Mouse (Mus musculus): ENCODE data around the gene Thap4. TPM values are rescaled to one million over a fixed set of nuclear protein-coding genes. Genes with fewer than 3 reads are reported as not detected.
"Not testable (repeated sequence)": the region's sequence is repeated elsewhere in the genome, so short reads cannot be mapped to it uniquely, and the experiment has no call there.

Gene Thap4
- total RNA-seq, 2 experiments from 2014 or later: 61.0 to 63.9 TPM

DNA sequence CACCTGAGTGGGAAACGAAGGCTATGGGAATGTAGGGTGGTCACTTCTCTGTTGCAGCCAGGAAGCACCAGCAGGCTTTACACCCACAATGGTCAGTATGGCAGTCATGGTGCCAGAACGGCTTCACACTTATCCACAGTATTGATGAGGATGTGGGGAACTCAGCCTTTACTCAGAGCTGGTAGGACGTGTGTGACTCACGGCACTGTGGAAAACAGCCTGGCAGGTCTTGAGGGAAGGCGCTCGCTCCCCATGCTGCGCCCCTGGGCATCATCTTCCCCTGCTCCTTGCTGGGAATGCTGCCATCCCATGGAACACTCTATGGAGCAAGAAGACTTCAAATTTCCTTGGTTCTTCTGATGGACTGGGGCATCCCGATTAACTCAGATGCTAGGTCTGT, 63.6 kb downstream of the Thap4 start:
- no peak for DNase-seq

DNA sequence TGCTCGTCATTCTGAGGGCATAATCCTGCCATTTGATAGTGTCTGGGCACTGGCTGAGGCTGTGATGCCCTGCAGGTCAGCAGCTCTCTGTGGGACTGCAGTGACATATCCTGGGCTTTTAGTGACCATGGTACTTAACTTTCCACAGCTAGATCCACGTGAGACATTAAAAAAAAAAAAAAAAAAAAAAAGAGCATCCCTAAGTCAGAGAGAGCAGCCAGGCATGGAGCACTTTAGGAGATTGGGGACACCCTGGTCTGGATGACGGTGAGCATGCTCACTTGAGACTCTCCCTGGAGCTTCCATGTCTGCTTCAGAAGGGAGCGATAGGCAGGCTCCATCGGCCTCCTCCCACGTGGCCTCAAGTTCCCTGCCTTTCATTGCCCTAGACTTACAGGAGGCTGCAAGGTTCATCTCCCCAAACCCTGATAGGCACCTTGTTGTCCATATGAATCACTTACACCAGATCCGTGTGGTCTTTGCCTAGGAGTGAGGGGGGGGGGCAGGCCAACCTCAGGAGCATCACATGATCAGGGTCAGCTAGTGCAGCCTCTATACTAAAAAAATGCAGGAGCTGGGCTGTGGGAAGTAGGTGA, 64.7 kb downstream of the Thap4 start:
- no peak for DNase-seq

DNA sequence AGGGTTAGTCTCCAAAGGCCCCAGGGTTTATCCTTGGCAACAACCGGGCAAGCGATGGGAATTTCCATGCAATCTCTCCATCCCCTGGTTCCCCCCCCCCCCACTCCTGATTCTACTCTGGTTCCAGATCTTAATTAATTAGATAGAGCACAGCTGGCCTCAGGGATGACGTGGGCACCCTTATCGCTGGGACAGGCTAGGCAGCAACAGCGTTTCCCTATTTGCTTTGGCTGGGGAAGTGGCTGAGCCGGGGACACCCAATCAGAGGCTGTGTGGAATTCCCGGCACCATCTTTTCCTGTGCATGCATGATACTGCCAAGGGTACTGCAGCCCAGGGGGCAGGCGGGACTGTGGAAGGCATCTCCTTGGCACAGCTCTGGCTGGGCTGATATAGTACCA, 66.5 kb downstream of the Thap4 start:
- DNase-seq: peak; percentile 12

DNA sequence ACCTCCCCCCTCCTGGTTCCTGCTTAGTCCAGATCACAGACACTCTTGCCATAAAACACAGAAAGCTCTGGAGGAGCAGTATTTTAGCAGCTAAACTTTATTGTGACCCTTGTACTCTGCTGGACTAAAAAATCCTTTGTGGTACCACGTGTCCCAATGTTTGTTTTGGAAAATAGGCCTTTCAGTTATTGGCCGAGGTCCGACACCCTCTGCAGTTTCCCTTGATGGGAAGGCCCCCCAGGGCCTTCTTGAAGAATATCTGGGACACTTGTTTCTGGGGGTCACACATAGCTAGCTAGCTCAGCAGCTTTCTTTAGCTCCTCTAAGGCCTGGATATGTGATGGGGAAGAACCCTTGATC, 67.7 kb downstream of the Thap4 start:
- no peak for DNase-seq

DNA sequence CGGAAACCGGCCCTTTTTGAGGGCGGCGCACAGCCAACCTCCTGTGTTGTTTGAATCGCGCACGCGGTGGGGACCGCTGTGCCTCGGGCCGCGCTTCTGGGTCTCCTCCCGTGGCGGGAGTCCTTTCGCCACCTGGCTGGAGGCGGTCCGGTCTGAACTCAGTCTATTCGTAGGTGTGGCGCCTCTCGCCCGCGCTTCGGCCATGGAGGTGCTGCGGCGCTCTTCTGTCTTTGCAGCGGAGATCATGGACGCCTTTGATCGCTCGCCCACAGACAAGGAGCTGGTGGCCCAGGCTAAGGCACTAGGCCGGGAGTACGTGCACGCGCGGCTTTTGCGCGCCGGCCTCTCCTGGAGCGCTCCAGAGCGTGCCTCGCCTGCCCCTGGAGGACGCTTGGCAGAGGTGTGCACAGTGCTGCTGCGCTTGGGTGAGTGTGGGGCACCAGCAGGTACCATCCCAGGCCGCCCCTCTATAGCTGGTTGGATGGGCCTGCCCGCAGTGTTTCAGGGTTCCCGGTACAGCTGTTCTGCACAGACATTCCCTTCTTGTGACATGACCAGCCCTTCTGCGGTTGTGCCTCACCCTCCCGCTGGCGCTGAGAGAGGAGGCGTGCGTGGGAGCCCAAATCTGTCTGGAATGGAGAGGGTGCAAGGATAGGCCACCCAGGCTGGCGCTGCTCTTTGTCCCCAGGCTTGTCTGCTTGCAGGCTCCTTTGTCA, 68.3 kb downstream of the Thap4 start:
- DNase-seq: peak; percentile 27

DNA sequence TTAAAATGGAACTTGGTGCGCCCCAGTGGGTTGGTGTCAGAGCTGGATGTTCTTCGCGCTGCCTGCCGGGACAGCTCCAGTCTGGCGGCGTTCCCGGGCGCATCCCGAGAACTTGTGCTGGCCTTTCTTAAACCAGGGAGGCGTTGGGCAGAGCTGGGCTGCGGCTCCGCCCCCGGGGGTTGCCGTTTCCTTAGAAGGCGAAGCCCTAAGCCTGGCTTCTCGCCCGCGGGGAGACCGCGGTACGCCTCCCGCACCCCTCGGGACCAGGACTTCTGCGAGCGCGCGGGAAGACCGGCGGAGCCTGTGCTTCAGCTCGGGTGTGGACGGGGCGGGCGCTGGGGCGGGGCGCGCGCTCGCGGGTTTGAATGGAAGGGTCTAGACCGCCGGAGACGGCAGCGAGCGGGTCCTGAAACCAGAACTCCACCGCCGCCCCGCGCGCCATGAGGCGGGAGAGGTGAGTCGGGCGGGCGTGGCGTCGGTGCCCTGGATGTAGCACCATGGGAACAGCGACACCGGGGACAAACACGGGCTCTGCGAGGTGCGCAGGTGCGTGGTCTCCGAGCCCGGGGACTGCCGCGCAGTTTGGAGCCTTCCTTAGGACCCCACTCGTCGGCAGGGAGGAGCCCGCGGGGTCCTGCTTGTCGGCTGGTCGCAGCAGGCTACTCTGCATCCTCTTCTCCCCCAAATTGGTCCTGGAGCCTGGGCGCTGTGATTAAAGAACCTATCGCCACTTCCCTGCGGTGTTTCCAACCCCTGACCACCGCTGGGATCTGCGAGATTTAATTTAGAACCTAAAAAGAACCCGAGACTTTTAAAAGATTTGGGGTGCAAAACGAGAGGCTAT, 69.0 kb downstream of the Thap4 start, which contains the start of gene Bok:
Gene Bok (plus strand): TSS at position 260 of the 844 bp plus-strand sequence.
- DNase-seq: peak; percentile 83

DNA sequence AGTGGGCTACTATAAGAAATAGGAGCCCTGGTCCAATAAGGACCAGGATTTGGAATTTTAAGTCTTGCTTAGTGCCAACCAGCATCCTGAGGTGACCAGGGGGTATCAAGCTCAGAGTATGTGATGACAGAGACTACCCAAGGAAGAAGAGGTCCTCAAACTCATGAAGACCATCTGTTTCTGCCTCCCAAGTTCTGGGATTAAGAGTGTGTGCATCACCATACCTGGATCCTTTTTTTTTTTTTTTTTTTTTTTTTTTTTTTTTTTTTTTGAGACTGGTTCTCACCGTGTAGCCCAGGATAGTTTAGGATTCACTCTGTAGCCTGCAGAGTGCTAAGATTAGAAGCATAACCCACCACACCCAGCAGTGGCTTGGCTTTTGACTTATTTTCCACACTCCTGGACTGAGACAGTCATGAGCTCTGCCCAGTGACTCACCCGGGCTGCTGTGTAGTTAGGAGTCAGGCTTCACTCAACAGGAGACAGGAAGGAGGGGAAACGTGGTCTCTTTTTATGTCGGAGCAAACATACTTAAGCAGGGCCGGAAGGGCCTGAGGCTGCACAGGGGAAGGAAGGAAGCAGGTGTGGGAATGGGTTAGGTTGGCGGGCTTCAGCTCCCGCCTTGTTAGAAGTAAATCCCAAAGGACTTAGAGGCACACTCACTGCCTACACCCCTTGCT, 74.6 kb downstream of the Thap4 start:
- DNase-seq: peak; percentile 49

DNA sequence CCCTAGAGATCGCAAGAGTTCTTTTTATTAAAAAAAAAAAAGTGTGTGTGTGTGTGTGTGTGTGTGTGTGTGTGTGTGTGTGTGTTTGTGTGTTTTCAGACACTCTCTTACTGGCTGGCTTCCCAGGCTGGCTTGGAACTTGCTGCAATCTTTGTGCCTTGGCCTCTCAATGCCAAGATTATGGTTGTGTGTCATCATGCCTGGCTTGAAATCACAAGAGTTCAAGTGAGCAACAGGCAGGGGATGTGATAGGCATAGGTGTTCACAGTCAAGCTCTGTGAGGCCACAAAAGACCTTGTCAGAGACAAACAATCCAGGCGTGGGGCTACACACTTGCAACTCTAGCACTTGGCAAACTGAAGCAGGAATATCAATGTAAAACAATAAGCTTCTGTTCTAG, 76.3 kb downstream of the Thap4 start:
- peak; percentile 20 for DNase-seq

DNA sequence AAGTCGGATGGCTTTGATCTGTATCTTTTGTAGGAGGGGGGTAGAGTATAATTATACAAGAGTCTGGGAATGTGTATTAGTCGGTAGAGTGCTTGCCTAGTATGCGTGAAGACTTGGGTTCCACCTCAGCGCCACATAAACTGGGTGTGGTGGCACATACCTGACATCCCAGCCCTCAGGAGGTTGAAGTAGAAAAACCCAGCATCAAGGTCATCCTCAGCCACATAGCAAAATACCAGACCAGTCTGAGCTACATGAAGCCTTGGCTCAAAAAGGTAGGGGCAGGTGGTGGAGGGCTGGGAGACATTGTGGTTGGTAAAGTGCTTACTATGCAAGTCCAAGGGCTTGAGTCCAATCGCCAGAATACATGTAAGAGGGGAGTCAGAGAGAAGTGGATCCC, 82.0 kb downstream of the Thap4 start:
- DNase-seq: no peak

DNA sequence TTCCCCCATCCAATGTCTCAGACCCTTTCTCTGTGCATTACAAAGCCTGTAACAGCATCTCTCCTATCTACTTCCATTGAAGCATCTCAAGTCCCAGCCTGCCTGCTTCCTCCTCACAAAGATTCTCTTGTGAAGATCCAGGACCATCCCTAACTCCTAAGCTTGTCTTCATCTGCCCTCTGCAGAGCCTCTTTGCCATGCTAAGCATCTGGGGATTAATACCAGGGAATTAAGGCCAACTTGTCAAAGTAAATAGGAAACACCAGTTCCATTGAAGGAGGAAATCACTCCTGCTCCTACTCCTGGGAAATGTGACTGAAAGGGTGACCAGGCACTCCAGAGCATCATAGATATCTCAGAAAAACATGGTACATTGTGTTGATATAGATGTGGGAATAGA, 84.7 kb downstream of the Thap4 start:
- no peak for DNase-seq

DNA sequence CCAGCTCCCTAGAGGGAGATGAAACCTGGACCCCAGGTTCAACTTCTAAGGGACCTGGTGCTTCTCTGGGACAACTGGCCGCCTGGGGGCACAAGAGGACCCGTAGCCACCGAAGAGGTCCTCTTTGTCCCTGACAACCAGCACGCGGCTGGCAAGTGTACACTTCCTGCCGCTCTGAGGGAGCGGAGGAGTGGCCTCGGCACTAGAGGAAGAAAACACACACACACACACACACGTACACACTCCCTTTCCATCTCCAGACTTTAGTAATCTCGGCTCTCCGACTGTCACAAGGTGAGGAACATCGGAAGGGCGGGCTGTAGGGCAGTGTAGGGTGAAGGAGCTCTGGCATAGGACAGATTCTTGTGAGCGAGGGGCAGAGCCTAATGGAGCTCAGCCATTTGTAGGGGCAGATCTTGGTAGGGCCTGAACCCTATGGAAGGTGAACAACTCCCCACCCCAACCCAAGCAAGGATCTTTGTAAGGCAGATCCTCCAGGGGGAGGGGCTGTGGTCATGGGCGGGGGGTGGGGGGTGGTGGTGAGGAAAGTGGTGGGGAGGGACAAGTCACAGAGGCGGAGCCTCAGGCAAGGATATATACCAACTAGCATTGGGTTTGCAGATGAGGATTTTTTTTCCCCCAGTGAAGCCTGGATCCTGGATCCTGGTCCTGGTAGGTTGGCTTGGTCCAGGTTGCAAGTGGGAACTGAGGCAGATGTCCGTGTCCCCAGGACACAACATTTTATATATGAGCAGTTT, 85.7 kb downstream of the Thap4 start:
- peak; percentile 74 for DNase-seq

DNA sequence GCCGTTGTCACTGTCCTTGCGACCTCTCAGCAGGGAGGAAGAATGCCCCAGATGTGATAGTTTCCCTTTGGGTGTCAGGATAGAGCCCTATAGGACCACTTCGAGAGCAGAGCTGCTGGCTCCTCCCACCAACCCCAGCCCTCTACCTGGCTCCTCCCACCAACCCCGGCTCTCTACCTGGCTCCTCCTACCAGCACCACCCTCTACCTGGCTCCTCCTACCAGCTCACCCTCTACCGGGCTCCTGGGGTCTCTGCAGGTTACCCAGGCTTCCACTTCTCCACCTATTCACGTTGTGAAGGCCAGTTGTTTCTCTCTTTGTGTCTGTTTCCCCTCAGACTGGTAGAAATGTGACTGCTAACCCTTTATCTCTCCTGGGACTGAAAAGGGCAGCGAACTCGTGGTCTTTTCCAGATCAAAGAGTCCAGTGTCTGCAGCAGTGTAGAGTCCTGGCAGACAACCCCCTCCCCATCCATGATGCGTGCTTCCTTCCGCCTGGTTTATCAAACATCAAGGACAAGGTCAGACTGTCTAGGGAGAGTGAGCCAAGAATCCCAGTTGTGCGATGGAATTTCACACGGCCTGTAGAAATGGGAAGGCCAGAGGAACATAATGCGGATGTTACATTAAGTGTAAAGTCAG, 86.8 kb downstream of the Thap4 start:
- no peak for DNase-seq

DNA sequence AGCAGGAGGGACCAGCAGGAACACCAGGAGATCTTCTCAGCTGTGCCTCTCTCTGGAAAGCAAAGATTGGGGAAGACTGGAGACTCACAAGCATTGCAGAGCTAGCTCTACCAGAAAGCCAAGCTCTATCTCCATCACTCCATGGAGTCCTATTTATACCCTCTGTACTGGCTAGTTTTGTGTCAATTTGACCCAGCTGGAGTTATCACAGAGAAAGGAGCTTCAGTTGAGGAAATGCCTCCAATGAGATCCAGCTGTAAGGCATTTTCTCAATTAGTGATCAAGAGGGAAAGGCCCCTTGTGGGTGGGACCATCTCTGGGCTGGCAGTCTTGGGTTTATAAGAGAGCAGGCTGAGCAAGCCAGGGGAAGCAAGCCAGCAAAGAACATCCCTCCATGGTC, 96.1 kb downstream of the Thap4 start, which contains the start of gene Stk25:
Gene Stk25 (minus strand): TSS at position 101 of the 400 bp plus-strand sequence.
- DNase-seq: not testable (repeated sequence)

DNA sequence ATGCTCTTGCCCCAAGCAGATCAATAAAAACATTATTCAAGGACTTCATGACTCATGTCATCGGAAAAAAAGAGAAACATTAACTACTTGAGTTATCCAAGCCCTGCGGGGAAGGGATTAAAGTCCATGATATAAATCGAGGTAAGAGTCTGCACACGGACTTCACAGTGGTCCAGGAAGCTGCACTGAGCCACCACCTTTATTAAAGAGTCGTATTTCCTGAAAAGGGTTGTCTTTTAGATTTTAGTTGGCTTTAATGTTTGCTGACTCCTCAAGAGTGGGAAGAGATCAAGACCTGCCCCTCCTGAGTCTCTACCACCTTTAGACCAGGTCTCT, 97.7 kb downstream of the Thap4 start:
- DNase-seq: no peak

DNA sequence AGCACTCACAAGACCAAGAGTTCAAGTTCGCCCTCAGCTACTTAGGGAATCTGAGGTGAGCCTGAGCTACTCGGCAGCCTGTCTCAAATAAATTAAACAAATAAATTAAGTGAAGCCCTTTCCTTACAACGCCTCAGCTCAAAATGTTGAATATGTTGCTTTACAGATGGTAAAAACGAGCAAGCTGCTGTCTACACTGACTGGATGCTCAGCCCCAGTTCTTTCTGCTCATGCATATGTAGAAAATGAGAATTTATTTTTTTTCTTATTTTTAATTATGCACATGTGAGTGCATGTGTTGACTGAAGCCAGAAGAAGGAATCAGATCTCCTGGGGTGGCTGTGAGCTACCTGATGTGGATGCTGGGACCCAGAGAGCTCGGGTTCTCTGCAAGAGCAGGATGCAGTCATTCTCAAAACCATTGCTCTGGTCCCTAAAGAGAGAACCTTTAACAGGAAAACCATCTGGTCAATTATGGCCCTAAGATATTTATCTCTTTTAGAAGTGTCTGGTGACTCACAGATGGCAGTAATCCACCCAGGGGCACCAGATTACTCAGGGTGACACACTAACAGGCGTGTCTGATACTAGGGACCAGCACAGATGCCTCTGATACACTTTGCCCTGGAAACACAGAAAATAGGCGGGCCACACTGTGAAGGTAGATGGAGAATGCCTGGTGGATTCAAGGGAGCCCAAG, 98.2 kb downstream of the Thap4 start:
- no peak for DNase-seq

DNA sequence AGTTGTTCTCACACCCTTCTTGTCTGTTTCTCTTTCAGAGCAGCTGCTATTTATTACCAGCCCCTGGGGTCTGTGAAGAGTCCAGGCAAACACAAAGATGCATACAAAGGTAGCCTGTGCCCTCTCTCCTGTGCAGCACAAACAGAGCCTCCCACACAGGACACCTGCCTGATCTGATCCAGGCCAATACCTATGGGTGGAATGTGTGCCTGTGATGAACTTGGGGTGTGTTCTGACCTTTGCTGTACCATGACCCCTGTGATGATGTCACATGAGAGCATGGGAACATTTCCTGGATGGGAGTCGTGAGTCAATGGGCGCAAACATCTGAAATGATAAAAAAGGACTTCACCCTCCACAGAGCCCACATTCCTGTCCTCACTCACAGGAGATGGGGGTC, 99.9 kb downstream of the Thap4 start:
- no peak for DNase-seq

DNA sequence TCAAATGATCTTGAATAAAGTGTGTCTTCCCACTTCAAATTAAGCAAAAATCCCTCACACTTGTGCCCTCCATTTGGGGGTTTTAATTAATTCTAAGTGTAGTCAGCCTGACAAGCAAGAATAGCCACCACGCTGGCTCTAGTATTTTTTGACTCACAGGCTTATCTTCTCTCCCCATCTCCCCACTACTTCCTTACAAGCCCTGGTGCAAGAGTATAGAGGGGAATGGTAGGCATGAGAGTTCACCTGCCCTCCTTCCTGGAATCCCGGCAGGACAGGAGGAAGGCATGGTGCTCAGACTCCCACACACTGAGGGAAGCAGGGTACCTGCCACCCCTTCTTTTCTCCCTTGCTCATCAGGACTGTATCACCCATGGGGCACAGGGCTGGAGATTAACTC, 100.4 kb downstream of the Thap4 start:
- no peak for DNase-seq
